Mouse (Mus musculus) heart, adult 2 months (tissue): ENCODE measurements at regions not wholly inside any gene's neighbourhood (a gene's known extent, or its start where the extent isn't known, plus 50 kb on each side); places are given as distances from the start of the nearest gene placed in this dataset.

Experiments
- DNase-seq, 2 experiments: peaks; one replicate each; pipeline ENCODE4 v3.0.0; 2021
- H3K27ac ChIP-seq: fragments of 200-600 bp; 2 replicates; pipeline ENCODE4 v1.8.1; 2022
- H3K27me3 ChIP-seq: fragments of 200-500 bp; 2 replicates; pipeline ENCODE4 v1.6.1; 2012; ENCODE audit warnings: mild to moderate bottlenecking, low read length, inconsistent platforms, mixed read lengths; ENCODE audit not compliant: control insufficient read depth, insufficient read depth
- H3K36me3 ChIP-seq: fragments of 200-500 bp; 2 replicates; pipeline ENCODE4 v1.6.1; 2012; ENCODE audit warnings: low read length, inconsistent platforms; ENCODE audit not compliant: control insufficient read depth, insufficient read depth
- H3K4me1 ChIP-seq: fragments of 200-500 bp; 2 replicates; pipeline ENCODE4 v1.6.1; 2011; ENCODE audit warnings: low read length; ENCODE audit not compliant: control insufficient read depth, insufficient read depth
- H3K4me3 ChIP-seq: fragments of 200-600 bp; 2 replicates; pipeline ENCODE4 v1.8.1; 2022
- H3K79me2 ChIP-seq: fragments of 200-500 bp; replicated peaks from 2 replicates; pipeline ENCODE4 v1.6.1; 2012; ENCODE audit warnings: mild to moderate bottlenecking, inconsistent platforms, low read length, moderate library complexity, mixed read lengths; ENCODE audit not compliant: control insufficient read depth, insufficient read depth
- H3K9ac ChIP-seq: fragments of 200-500 bp; 2 replicates; pipeline ENCODE4 v1.6.1; 2012; ENCODE audit warnings: low read depth, mild to moderate bottlenecking, control low read depth, inconsistent platforms, low read length, mixed read lengths
- CTCF ChIP-seq: fragments of 200-600 bp; IDR thresholded peaks from 2 replicates; pipeline ENCODE4 v1.8.1; 2022; ENCODE audit warnings: antibody characterized with exemption, mild to moderate bottlenecking, moderate library complexity
- EP300 ChIP-seq: fragments of 200-500 bp; IDR thresholded peaks from 2 replicates; pipeline ENCODE4 v1.6.1; 2011; ENCODE audit warnings: low read depth, low read length, control low read depth; ENCODE audit not compliant: insufficient read depth
- POLR2A ChIP-seq: fragments of 200-500 bp; IDR thresholded peaks from 2 replicates; pipeline ENCODE4 v1.6.1; 2011; ENCODE audit warnings: mild to moderate bottlenecking, low read depth, low read length, control low read depth; ENCODE audit not compliant: insufficient read depth
- WGBS: fragments of 180-500 bp; shearing (Covaris S2); methylation state at CpG from one replicate; pipeline ENCODE4 v1.1.7; 2018; 5-methylcytosine and 5-hydroxymethylcytosine counted together
- intact Hi-C: fragments of 180-260 bp; cut with DNase I; formaldehyde crosslinking; loops from one replicate; pipeline ENCODE4 v1.15.1; 2025

DNA sequence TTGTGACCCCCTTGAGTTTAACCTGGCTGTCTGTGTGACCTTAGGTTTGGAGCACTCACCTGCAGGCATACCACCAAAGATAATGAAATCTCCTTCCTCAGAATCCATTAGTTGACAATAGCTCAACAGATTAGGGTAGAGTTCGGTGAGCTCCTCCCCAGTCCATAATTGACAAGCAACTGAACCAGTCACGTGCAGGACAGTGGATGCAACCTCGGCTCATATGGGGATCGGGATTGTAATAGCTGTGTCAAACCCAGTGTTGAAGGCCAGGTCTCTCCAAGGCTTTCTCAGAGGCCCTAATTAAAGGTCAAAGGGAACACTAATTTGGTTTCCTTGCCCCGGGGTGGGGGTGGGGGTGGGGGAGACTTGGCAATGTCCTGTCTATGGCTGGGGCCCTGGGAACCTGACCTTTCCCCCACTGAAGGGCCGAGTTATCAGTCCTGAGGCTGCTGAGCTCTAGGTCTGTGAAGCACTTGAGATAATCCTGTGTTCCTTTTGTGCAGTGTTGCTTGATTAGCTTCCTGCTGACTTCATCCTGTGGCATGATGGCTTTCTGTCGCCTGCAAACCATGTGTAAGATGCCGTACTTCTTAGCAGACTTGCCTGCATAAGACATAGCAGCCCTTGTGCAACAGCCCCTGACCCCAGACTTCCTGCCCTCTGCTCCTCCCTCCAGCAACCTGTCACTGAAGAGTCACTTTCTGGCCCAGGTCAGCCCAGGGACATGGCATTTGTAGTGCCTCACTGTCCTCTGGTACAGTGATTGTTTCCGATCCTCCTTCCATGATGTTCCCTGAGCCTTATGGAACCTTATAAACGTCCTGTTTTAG is 191.3 kb upstream of the Ctbp2 start:
- intact Hi-C loops: no loop called here

DNA sequence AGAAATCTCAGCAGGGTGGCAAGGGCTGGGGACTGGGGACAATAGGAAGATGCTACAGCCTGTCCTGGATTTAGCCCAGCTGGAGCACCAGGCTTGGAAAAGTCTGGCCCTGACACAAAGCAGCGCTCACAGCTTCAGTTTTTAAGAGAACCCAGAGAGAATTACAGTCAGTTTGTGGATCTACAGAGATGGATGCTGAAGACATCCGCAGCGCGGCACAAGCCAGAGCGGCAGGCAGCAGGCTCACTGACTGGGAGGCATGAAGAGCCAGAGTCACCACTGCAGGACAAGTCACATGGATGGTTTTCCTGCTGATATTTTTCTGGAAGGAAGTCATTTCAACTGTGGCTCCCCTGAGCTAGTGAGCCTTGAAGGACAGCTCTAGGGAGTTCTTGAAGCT is 189.0 kb upstream of the Ctbp2 start:
- WGBS: 60% methylated on average over 5 of the region's 5 CpGs
- no peak for DNase-seq
- Histone ChIP-seq H3K79me2 (no peaks in the 10 kb centered on the region), H3K9ac (no peak overlapping the region), H3K27me3 (no peaks in the 10 kb centered on the region), H3K36me3 (no peaks in the 10 kb centered on the region), H3K27ac (no peak overlapping the region), H3K4me3 (no peak overlapping the region), H3K4me1 (peaks cover 4% of the 10 kb centered on the region; the same call in 1 of the 2 replicates)
- intact Hi-C loops: no loop called here
- TF ChIP-seq CTCF (no peak), EP300 (no peak), POLR2A (no peak)

More for the DNA sequence above, 191.3 kb upstream of the Ctbp2 start:
- 21% methylated on average over 10 of the region's 10 CpGs for WGBS
- DNase-seq: peak in 1 of 2 experiments; percentile 10
- Histone ChIP-seq H3K27me3 (no peaks in the 10 kb centered on the region), H3K27ac (no peak overlapping the region), H3K36me3 (no peaks in the 10 kb centered on the region), H3K9ac (no peak overlapping the region), H3K79me2 (no peaks in the 10 kb centered on the region), H3K4me1 (peaks cover 4% of the 10 kb centered on the region; the same call in 1 of the 2 replicates), H3K4me3 (no peak overlapping the region)
- TF ChIP-seq POLR2A (no peak), EP300 (no peak), CTCF (no peak)

DNA sequence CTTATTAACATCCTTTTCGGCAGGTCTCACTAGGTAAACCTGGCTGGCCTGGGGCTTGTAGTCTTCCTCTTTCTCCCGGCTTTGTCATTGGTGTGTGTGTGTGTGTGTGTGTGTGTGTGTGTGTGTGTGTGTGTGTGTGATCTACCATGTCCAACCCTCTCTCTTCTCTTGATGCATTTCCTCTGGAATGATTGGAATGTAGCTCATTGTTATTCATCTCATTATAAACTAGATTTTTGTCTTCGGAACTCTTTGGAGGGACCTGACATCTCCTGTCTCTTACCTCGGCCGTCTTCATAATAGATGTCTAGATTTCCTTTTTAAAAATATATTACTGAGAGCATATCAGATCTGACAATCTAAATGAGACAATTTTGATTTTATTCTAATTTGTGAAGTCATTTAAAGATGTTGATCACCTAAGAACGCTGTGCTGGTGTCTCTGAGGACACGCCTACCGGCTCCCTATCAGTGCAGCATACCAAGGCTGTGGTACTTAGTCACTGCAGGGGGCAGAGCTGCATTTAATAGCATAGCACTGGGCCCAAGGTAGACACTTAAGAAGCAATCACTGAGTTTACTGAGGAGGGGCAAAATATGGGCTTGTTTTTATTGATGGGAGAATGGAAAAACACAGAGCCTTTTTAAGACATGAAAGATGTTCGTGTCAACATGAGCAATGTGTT is 187.1 kb upstream of the Ctbp2 start:
- H3K4me1 ChIP-seq: peaks cover 4% of the 10 kb centered on the region; the same call in 1 of the 2 replicates
- DNase-seq: no peak
- no peaks in the 10 kb centered on the region for H3K79me2 ChIP-seq
- H3K4me3 ChIP-seq: no peak overlapping the region
- H3K27ac ChIP-seq: no peak overlapping the region
- intact Hi-C loops: no loop called here
- H3K36me3 ChIP-seq: no peaks in the 10 kb centered on the region
- H3K27me3 ChIP-seq: no peaks in the 10 kb centered on the region
- no peak overlapping the region for H3K9ac ChIP-seq
- WGBS: 54% methylated on average over 9 of the region's 9 CpGs
- no peak for TF ChIP-seq CTCF
- TF ChIP-seq POLR2A: no peak
- no peak for TF ChIP-seq EP300

DNA sequence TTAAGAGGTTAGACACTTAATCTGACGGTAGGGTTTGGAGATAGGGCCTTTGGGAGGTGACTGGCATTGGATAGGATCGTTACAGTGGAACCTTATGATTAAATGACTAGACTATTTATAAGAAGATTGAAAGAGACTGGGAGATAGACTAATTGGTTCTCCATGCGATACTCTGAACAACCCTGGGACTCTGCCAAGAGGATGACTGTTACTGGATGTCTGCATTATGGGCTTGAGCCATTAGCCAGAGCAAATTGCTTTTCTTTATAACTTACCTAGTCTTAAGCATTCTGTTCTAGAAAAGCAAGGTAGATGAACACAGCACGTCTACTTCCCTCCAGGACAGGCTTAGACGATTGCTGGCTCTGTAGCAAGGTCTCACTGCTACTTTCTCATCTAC is 180.3 kb upstream of the Ctbp2 start:
- no peak for DNase-seq
- TF ChIP-seq POLR2A (no peak), EP300 (no peak), CTCF (no peak)
- no peaks in the 10 kb centered on the region for H3K4me1 ChIP-seq
- WGBS: 65% methylated on average over 5 of the region's 5 CpGs
- no peak overlapping the region for H3K27ac ChIP-seq
- H3K27me3 ChIP-seq: no peaks in the 10 kb centered on the region
- no peak overlapping the region for H3K9ac ChIP-seq
- intact Hi-C loops: no loop called here
- H3K36me3 ChIP-seq: no peaks in the 10 kb centered on the region
- no peak overlapping the region for H3K4me3 ChIP-seq
- H3K79me2 ChIP-seq: no peaks in the 10 kb centered on the region

DNA sequence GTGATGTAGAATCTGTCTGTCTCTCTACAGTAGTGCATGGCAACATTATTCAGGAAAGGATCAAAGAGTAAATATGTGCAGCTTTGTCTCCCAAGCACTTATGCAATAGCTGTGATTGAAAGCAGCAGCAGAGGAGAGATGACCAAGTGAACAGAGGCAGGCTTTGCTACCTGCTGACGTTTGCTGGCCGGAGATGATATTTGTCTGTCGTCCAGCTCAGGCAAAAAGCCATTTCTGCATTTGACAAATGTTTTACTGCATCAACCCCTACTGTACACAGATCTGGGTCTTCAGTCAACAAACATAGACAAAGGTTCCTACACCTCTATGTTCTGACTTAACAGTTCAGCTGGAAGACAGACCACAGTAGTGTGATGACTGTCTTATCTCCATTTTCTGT is 166.3 kb upstream of the Ctbp2 start:
- Histone ChIP-seq H3K9ac (no peak overlapping the region), H3K4me3 (no peak overlapping the region), H3K27me3 (no peaks in the 10 kb centered on the region), H3K36me3 (no peaks in the 10 kb centered on the region), H3K4me1 (no peaks in the 10 kb centered on the region), H3K79me2 (no peaks in the 10 kb centered on the region), H3K27ac (no peak overlapping the region)
- DNase-seq: no peak
- TF ChIP-seq EP300 (no peak), CTCF (no peak), POLR2A (no peak)
- WGBS: 77% methylated on average over 3 of the region's 3 CpGs
- intact Hi-C loops: no loop called here

DNA sequence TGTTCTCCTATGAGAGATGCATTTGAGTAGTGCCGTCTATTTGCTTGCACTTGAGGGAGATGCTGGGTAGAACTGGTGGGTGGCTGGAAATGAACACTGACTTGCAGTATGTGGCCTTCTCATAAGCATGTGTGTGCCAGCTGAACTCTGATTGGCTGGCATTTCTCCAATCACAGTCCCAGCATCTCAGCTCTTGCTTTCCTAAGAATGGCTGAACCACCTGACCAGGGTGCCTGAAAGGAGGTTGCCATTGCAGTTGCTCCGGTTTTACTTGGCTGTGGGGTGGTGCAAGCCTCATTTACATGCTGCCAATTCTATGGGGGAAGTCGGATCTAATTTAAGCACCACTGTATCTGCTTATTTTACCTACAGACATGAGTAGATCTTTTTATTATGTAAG is 164.1 kb upstream of the Ctbp2 start:
- intact Hi-C loops: no loop called here
- H3K36me3 ChIP-seq: no peaks in the 10 kb centered on the region
- H3K4me1 ChIP-seq: no peaks in the 10 kb centered on the region
- no peak overlapping the region for H3K4me3 ChIP-seq
- no peak for DNase-seq
- TF ChIP-seq POLR2A (no peak), CTCF (no peak)
- no peaks in the 10 kb centered on the region for H3K27me3 ChIP-seq
- H3K9ac ChIP-seq: no peak overlapping the region
- no peak overlapping the region for H3K27ac ChIP-seq
- WGBS: 73% methylated on average over 3 of the region's 3 CpGs
- H3K79me2 ChIP-seq: no peaks in the 10 kb centered on the region
